Mouse (Mus musculus) layer of hippocampus, postnatal 36 days (tissue): Measurements from ENCODE around the gene Akap2. TPM values are rescaled to one million over a fixed set of nuclear protein-coding genes. Genes with fewer than 3 reads are reported as not detected.

ENCODE experiments used
- DNase-seq, 2 experiments: peaks; one replicate each; pipeline ENCODE4 v3.0.0; 2022
- total RNA-seq, 2 experiments: library from RNA; stranded (reverse); gene quantifications; 2 replicates each; pipeline ENCODE4 v1.2.3; 2021

Akap2 gene
- total RNA-seq, 2 experiments from 2014 or later: 45.8 to 52.7 TPM

GRCm38 (mm10) chr4:57797548-57798285 lies 80.3 kb downstream of the Akap2 start:
- no peak for DNase-seq

- DNase-seq: no peak
Measured at GRCm38 (mm10) chr4:57798286-57799018, 81.0 kb downstream of the Akap2 start.

GRCm38 (mm10) chr4:57799297-57799696 lies 81.8 kb downstream of the Akap2 start:
- no peak for DNase-seq

GRCm38 (mm10) chr4:57801239-57801638 lies 83.8 kb downstream of the Akap2 start:
- DNase-seq: no peak

- no peak for DNase-seq
Measured at GRCm38 (mm10) chr4:57801986-57802385, 84.5 kb downstream of the Akap2 start.

- no peak for DNase-seq
Measured at GRCm38 (mm10) chr4:57802411-57802810, 85.0 kb downstream of the Akap2 start.

GRCm38 (mm10) chr4:57804902-57805301 lies 87.4 kb downstream of the Akap2 start:
- no peak for DNase-seq

GRCm38 (mm10) chr4:57809449-57809848 lies 92.0 kb downstream of the Akap2 start:
- no peak for DNase-seq

GRCm38 (mm10) chr4:57812075-57812474 lies 94.6 kb downstream of the Akap2 start:
- no peak for DNase-seq

- no peak for DNase-seq
Measured at GRCm38 (mm10) chr4:57812916-57813575, 95.6 kb downstream of the Akap2 start.

- no peak for DNase-seq
Measured at GRCm38 (mm10) chr4:57813576-57813945, 96.1 kb downstream of the Akap2 start.

GRCm38 (mm10) chr4:57815355-57815754 lies 97.9 kb downstream of the Akap2 start:
- DNase-seq: no peak

- DNase-seq: no peak
Measured at GRCm38 (mm10) chr4:57816146-57816545, 98.7 kb downstream of the Akap2 start.

GRCm38 (mm10) chr4:57820839-57821374 lies 103.5 kb downstream of the Akap2 start:
- no peak for DNase-seq

GRCm38 (mm10) chr4:57821556-57822356 lies 104.3 kb downstream of the Akap2 start:
- DNase-seq: no peak

- DNase-seq: no peak
Measured at GRCm38 (mm10) chr4:57822641-57823040, 105.2 kb downstream of the Akap2 start.

- no peak for DNase-seq
Measured at GRCm38 (mm10) chr4:57824626-57825240, 107.3 kb downstream of the Akap2 start.

- DNase-seq: no peak
Measured at GRCm38 (mm10) chr4:57826272-57826671, 108.8 kb downstream of the Akap2 start.

- no peak for DNase-seq
Measured at GRCm38 (mm10) chr4:57829131-57829530, 111.7 kb downstream of the Akap2 start.

GRCm38 (mm10) chr4:57829740-57830139 lies 112.3 kb downstream of the Akap2 start:
- no peak for DNase-seq

GRCm38 (mm10) chr4:57832318-57832717 lies 114.9 kb downstream of the Akap2 start:
- no peak for DNase-seq

GRCm38 (mm10) chr4:57833060-57833459 lies 115.6 kb downstream of the Akap2 start:
- no peak for DNase-seq
